Mouse (Mus musculus): ENCODE measurements around the gene Tnik.

Gene Tnik

DNA sequence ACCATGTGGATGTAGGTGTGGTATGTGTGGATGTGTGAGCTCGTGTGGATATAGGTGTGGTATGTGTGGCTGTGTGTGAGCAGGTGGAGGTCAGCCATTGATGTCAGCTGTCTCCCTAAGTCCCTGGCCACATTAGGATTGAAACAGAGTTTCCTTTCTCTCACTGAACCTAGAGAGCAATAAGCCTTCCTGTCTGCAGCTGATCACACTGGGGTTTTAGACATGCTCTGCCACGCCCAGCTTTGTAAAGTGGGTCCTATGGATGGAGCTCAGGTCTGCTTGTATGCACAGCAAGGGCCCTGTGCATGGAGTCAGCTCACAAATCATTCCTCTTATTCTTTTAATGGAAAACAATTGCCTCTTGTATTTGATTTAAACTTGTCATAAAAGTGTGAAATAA lies 95.4 kb downstream of the Tnik start:
- no peak for DNase-seq

DNA sequence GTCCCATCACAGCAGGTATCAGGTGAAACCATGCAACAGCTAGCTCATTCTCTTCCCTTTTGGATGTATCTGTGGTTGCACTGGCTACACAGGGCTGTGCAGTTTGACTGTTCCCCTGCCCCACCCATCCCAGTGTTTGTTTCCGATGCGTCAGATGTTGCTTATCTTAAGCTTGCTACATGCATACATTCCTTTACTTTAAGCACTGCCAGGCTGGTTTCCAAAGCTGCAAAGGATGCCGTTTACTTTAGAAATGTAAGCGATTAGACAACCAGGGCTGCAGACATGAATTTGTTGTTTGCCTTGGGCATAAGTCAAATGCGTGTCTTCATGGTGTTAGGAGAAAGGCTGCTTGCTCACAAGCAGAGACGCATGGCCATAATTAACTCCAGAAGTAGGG lies 96.1 kb downstream of the Tnik start:
- no peak for DNase-seq

DNA sequence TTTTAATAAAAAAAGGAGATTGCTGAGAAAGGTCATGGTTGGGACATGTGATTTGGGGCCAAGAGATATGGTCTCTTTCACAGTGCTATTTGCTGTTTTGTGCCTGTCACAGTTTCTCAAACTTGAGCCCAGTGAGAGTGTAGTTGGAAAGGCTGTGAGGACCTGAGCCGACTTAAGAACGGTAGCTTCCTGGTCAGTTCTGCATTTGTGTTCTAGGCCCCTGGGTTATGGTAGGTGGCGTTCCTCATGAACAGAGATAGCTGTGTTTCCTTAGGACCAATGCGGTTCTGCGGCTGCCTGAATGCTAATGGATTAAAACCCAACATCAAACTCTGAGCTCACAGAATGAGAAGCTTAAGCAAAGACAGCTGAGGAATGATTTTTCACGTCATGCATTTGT lies 98.0 kb downstream of the Tnik start:
- no peak for DNase-seq

DNA sequence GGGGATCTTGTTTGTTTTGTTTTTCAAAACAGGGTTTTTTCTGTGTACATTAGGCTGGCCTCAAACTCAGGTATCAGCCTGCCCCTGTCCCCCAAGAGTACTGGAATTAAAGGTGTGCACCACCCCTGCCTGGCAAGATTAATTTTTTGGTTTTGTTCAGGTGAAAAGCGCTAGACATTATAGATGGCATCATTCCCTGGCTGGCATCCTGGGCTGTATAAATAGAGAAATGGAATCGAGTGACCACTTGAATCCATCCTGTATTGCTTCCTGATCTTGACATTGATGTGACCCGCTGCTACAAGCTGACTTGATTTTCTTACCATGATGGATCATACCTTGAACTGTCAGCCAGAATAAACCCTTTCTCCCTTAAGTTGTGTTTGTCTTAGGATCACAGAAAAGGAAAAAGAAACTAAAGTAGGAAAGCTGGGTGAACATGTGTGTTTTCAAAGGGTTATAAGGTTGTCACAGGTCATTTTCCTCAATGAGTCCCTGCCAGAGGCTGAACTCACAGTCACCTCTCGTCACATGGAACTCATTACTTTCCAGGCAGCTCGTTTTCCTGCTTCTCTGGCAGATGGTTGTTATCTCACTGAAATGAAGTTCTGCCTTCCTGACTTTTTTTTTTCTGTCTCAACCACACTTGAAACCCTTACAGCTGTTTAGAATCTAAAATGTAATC lies 100.6 kb downstream of the Tnik start:
- no peak for DNase-seq

DNA sequence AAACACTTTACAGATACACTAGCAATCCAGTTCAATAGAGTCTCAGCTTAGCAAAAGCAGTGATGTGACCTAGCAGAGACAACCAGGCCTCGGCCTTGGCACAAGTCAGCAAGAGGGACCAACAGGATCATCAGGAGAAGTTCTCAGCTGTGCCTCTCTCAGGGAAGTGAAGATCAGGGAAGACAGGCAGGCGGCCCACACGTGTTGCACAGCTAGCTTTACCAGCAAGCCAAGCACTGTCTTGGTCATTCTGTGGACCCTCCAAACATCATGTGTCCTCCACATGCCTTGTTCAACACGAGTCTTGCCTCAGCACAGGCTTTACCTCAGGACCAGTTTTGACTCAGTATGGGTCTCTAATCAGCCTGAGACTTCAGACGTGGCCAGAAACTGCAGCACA lies 105.7 kb downstream of the Tnik start:
- DNase-seq, result no peak

DNA sequence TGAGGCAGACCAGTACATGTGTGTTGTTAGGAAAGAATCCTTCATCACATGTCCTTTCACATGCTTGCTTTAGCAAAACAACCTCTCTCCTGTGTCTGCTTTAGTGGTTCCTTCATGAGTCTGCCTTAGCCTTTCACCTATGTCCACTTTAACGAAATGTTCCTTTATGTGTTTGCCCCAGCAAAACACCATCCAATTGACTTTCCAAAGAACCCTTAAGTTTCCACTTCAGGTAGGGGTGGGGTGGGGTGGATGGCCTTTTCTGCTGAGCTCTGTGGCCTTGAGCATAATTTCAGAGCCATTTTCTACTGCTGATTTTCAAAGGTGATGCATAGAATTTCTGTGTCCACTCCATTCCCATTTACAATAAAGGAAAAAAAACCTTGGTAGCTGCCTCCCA lies 106.3 kb downstream of the Tnik start:
- DNase-seq, result no peak

DNA sequence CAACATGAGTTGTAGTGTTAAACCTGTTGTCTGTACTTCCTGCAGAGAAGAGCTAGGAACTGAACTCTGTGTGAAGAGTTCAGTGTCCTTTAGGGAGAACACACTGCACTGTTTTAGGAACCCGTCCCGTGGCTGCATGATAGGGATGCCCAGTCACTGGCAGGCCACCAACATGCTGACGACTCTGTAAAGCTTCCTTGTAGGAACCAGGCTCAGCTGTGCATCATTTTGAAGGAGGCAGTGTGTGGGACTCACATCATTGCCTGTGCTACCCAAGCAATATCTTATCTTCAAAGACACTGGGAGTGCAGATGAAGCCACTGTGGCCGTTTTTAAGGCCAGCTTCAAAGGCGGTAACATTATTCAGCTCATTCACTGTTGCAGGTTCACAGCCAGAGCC lies 106.7 kb downstream of the Tnik start:
- no peak for DNase-seq

DNA sequence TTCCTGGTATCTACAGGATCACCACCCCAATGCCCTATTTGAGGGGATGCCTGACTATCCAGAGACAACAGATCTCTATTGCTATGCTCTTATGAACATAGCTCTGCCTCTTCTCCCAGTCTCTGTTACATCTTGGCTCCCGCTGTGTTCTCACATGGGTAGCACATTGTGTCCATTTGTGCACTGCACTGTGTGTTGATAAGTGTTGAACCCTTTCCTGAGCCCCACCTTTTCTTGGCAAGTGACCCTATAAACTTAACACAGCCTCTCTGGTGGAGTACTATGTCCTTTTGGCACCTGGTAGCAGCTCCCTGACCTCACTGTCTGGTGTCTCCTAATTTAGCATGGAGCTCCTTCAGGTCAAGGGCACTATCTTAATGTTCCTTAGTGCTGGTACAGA lies 108.6 kb downstream of the Tnik start:
- DNase-seq, result no peak

DNA sequence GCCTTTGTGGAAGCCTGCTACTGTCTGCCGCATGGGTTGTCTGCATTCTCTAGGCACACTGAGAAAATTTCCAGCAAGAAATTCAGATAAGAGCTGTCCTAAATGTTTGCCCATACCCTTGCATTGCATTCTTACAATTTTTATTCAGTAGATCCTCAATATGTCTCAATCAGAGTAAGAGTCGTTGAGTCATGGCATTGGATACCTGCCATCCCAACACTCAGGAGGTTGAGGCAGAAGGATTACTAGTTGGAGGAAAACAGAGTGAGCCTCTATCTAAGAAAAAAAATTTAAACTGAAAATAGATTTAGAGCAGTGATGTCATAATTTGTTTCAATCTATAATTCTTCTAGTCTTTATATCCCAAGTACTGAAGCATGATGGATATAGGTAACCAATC lies 109.4 kb downstream of the Tnik start:
- no peak for DNase-seq

DNA sequence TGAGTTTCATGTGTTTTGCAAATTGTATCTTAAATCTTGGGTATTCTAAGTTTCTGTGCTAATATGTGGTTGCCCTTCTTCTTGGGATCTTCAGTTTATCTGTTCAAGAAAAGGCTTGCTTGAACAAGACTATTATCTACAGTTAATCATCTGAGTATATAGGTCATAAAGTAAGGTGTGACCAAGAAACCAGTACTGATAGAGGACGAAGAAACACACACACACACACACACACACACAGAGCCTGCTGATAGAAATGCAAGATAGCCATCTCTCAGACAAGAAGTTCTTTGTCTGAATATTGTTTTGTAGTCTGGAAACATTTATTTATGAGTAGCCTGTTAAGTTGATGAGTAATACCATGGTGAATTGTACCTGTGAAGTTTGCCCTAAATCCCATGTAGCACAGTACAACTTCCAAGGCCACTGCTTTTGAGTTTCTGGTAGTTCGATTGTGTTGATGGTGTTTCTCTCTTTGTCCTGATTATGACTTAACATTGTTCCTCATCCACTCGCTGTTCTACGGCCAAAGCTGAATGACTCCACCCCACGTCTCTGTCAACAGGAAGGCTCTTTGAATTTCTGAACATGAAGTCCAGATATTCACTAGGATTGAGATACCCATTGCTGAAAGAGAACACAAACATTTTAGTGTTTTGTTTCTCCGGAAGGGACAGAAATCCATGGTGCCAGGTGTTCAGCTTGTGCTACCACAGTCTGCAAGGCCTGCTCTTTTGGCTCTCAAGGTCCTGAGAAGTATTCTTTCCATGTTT lies 111.9 kb downstream of the Tnik start:
- no peak for DNase-seq

DNA sequence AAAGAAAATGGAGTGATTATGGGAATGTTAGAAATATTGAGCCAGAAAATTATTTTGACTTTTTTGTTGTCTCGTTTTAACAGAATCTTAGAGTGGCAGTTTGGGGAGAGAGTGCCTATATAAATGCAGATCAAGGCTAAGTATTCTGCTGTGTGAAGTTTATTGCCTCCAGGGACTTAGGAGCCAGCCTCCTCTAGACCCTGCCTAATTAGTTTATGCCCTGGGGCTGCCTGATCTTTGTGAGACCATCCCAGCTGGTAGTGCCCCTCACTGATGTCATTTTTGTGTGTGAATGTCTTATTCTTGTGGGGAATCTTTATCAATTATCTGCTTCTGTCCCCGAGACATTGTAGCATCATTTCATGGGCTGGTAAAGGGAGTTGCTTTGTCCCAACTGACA lies 117.2 kb downstream of the Tnik start:
- no peak for DNase-seq

DNA sequence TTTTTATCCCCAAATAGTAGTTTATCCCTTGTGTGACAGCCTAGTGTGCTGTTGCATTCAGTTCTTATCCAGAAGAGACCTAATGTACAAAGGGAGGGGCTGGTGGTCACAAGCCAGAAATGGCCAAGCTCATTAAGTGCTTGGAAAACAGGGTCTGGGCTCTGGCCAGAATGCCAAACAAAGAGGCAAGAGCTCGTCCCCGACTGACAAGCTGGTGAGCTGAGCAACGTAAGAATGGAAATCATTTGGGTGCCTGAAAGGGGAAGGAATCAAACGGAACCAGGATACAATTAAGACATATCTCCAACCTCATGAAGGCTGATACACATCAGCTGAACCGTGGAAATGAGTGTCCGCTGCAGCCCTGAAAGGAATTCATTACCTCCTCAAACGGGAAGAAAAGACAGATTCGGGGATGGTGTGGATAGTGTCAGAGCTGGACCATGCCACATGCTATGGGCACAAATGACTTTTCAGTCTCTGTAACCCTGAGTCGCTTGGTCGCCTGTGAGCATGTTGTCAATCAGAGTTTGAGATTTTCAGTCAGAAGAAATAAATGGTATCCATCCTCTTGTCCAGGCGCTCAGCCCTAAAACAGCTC lies 120.6 kb downstream of the Tnik start:
- no peak for DNase-seq

DNA sequence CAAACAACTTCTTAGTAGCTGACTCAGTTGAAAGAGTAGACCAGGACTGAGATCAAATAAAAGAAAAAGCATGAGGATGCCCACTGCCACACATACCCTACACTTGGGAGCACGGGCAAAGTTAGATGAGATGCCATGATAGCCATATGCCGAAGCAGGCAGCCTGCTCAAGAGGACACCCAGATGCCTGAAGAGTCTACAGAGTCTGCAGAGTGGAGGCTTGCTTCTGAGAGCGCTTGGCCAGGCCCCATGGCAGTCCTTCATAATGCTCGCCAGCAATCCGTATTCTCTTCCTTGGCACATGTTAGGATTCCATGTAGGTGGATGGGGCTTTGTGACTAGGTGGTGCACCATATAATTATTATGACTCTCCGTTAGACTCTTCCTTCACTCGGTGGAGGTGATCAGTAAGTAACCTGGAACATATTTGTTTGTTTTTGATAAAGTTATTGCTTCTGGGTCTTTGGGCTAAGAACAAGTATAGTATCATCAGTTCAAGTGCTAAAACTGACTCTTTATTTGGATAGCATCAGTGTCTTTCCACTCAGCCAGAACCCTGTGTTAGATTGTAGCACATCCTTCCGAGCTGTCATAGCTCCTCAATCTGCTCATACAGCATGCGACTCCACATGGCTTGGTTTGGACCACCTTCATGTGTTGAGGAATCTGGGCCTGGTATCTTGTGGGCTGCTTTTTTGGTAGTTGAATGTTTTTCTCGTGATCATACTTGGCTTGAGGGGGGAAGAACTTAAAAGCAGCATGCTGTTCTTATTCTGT lies 122.4 kb downstream of the Tnik start:
- DNase-seq, result no peak

DNA sequence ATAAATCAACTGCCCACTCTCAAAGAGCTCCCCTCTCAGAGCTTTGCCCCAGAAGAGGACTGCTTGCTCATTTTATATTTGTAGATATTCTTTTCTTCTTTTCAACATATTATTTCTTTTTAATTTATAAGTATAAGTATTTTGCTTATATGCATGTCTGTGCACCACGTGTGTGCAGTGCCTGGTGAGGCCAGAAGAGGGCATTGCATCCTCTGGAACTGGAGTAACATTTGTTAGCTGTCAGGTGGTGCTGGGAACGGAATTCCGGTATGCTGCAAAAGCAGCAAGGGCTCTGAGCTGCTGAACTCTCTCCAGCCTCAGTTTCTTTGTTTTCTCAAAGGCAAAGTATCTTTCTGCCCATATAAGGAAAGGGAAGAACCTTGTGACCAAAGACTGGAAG lies 125.5 kb downstream of the Tnik start:
- no peak for DNase-seq

DNA sequence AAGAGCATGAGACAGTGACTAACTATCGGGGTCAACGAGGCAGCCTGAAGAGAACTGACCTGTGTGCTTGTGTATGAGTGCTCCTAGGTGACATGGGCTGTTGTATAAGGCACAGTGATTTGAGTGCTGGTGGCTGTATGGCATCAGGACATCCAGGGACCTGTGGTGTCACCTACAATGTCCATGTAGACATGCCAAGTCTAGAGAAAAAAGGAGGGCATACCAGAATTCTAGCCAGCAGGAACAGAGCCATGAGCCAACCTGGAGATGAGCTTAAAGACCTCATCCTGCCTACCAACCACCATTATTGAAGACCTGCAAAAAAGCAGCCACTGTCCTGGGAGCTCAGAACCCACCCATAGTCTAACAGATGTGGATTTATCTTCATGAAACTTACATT lies 127.2 kb downstream of the Tnik start:
- no peak for DNase-seq

DNA sequence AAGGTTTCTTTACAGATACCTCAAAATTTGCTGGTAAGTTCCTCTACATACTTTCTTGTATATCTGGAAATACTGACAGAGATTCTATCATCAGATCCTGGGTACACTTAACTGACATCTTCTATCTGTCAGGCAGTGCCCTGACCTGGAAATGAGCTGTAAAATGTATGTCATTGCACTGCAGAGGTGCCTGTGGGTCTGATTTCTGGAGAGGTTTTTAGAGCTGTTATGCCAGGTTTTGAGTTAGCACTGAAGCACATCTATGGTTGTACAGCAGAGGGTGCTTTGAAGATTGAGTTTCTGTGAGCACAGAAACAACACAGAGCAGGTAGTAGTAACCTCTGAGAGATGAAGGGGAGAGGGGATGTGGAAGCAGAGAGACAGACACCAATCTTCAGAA lies 129.5 kb downstream of the Tnik start:
- DNase-seq, result no peak

DNA sequence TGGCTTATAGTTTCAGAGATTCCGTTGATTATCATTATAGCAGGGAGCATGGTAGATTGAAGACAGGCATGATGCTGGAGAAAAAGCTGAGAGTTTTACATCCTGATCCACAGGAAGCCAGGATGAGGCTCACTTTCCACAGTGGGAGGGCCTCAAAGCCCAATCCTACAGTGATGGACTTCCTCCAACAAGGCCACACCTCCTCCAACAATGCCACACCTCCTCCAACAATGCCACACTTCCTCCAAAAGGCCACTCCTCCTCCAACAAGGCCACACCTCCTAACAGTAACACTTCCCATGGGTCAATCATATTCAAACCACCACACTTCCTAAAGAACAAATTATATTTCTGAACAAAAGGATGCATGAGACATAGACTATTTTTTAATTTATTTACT lies 135.8 kb downstream of the Tnik start:
- no peak for DNase-seq

DNA sequence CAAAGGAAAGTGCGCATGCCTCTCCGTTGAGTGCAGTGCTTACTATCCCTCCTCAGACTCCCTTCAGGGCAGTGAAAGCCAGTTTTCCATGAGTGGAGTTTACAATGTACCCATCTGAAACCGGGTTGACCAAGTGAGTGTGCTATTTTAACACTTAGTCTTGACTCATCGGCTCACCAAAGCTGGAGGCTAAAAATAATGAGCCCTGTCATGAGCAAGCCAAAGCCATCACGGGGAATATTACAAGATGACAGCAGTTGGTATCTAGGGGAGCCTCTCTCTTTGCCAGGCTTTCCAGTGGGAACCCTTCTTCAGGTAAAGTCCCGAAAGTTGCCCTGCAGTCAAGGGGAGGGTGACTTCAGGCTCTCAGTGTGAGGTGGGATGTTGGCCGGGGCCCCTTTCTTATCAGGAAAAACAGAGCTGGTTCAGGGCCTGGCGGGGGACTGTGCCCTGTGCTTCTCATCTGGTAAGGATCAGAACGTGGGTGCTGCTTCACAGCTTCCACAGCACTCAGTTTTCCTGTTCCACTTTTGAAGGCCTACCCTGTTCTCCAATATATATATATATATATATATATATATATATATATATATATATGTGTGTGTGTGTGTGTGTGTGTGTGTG lies 136.7 kb downstream of the Tnik start:
- DNase-seq, result no peak

DNA sequence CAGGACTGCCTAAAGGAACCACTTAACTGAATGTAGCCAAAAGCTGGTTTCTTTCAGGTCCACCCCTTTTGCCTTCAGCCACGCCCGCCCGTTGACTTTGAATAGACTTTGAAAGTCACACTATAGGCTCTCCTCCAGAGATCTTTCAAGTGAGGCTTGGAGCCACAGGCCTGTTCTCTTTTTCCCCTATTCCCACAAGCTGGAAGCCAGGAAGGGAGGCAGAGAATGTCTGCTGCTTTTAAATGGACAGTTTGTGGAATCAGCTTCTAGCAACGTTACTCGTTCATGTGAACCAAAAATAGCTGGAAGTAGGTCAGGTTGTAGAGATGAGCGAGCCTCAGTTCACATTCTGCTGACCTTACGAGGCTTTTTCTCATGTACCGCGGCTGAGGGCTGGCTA lies 138.3 kb downstream of the Tnik start:
- DNase-seq, result no peak

DNA sequence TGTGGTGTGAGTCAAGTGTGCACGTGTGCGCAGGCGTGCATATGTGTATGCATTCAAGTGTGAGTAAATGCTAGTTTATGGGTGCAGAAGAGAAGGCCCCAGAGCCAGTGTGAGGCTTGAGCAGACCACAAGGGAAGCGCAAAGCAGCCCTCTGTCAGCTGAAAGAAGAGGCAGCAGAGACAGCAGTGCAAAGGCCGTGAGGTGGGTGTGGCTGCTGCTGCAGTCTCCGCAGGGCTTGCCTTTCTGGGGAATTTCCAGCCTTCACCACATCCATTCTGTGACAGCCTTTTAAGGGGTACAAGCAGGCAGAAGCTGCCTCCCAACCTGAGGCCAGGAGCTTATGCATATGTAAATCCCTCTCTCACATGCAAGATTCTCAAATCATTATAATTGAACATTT lies 139.2 kb downstream of the Tnik start:
- DNase-seq, result no peak

DNA sequence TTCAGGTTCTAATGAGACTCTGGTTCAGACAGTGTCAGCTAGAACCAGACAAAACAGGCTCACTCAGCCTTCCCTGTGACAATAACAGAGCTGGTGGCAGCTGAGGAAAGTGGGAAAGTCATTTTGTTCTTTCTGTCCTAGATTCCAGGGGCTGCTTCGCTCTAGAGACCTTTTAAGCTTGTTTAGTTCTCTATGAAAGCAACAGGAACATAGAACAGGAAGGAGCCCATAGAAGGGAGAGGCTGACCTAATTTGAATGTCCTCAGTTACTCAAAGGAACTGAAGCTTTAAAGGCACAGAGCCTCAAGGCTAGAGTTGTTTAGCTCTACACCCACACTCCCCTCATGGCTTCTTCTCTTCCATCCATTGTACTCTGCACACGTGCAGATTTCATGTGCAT lies 142.4 kb downstream of the Tnik start:
- no peak for DNase-seq

DNA sequence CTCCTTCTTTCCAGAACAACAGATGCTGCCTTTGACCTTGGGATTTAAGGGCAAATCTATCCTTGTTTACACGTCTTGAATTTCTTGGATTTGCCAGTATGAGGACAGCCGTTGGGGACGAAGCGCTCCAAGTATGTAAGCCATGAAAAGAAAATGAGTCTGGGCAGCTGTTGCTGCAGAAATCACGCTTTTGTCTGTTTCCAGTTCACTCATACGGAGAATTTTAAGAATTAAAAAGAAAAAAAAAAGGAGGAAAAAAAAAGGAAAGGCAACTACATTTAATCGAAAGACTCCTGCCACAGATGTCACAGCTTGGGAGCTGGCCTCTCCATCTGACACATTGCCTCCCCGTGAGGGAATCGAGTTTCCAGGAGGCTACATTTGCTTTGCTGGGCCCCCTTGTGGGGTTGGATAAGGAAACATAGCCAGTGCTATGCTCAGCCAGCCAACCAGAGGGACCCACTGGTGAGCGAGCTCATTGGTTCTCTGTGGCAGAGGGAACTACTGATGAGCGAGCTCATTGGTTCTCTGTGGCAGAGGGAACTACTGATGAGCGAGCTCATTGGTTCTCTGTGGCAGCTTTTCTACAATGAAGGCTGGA lies 145.9 kb downstream of the Tnik start:
- DNase-seq, result peak; percentile 30

DNA sequence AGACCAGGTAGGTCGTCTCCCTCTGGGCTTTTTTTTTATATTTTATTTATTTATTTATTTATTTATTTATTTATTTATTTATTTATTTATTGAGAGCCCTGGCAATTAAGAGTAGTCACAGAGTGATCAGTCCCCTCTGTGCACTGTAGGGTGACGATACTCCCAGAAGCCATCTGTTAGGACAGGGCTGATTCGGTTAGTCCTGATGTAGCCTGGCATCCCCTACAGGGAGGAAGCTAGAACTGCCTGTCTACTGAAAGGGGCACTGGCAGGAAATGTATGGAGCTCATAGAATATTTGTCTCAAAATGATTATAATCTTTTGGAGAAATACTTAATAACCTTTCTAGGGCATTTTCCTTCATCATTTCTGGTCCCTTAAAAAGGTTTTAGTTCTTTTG lies 147.3 kb downstream of the Tnik start:
- no peak for DNase-seq
